Mouse (Mus musculus) ES-Bruce4 (cell line): ENCODE measurements around the gene Fads6.

Experiments used
- CTCF ChIP-seq: IDR thresholded peaks from one replicate; pipeline ENCODE4 v1.8.1; 2011; ENCODE audit warnings: low read depth, low read length
- POLR2A ChIP-seq: IDR thresholded peaks from one replicate; pipeline ENCODE4 v1.8.1; 2011; ENCODE audit warnings: low read length; ENCODE audit not compliant: insufficient read depth

DNA sequence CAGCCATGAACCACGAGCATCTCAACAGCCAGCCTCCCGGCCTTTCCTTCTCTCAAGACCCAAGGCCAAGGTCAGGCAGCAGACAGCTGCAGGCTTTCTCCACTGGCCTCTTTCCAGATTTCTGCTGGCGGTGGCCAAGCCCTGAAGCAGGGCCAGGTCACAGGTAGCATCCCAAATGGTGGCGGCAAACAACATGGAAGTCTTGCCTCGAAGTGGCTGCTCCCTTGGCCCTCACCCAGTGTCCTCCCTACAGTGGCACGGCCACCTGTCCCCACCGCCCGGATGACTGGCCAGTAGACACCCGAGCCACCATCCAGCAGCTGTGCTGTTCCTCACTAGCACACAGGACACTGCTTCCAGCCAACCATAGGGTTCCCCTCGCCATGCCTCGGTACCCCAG is 56.1 kb downstream of the Fads6 start:
- TF ChIP-seq CTCF (no peak), POLR2A (no peak)
